Mouse (Mus musculus) liver, postnatal 0 days (tissue): ENCODE measurements around the gene Tsku. TPM values are rescaled to one million over a fixed set of nuclear protein-coding genes. Genes with fewer than 3 reads are reported as not detected.

ENCODE experiments used
- ATAC-seq: fragments of 200-750 bp; cut with Nextera tagmentation; 2 replicates; pipeline ENCODE4 v1.8.0; 2017; ENCODE audit warnings: mild to moderate bottlenecking, moderate library complexity
- DNase-seq: peaks from one replicate; pipeline ENCODE4 v3.0.0-alpha.2; 2016
- H3K27ac ChIP-seq: fragments of 300-500 bp; sonication (generic); 2 replicates; pipeline ENCODE4 v1.5.1; 2014; ENCODE audit warnings: antibody characterized with exemption, moderate library complexity, mild to moderate bottlenecking, low read depth
- H3K27me3 ChIP-seq: fragments of 300-500 bp; sonication (generic); 2 replicates; pipeline ENCODE4 v1.6.1; 2014; ENCODE audit warnings: low read length, control low read depth, mixed read lengths; ENCODE audit not compliant: insufficient read depth
- H3K36me3 ChIP-seq: fragments of 300-500 bp; sonication (generic); replicated peaks from 2 replicates; pipeline ENCODE4 v1.6.1; 2014; ENCODE audit warnings: mild to moderate bottlenecking, control low read depth, low read length, moderate library complexity, mixed read lengths; ENCODE audit not compliant: insufficient read depth
- H3K4me1 ChIP-seq: fragments of 300-500 bp; sonication (generic); 2 replicates; pipeline ENCODE4 v1.6.1; 2014; ENCODE audit warnings: antibody characterized with exemption, mild to moderate bottlenecking, control low read depth; ENCODE audit not compliant: insufficient read depth
- H3K4me2 ChIP-seq: fragments of 300-500 bp; sonication (generic); 2 replicates; pipeline ENCODE4 v1.6.1; 2014; ENCODE audit warnings: low read depth, mild to moderate bottlenecking, low read length, moderate library complexity, mixed read lengths
- H3K4me3 ChIP-seq: fragments of 300-500 bp; sonication (generic); 2 replicates; pipeline ENCODE4 v1.5.1; 2014; ENCODE audit warnings: low read depth, low read length
- H3K9ac ChIP-seq: fragments of 300-500 bp; sonication (generic); replicated peaks from 2 replicates; pipeline ENCODE4 v1.6.1; 2014; ENCODE audit warnings: mild to moderate bottlenecking, moderate library complexity
- H3K9me3 ChIP-seq: fragments of 300-500 bp; sonication (generic); 2 replicates; pipeline ENCODE4 v1.6.1; 2016; ENCODE audit warnings: mild to moderate bottlenecking, control low read depth, low read length, mixed read lengths
- CTCF ChIP-seq: sonication (generic); IDR thresholded peaks from 2 replicates; pipeline ENCODE4 v1.5.1; 2016; ENCODE audit warnings: antibody characterized with exemption, low read depth
- EP300 ChIP-seq: IDR thresholded peaks from 2 replicates; pipeline ENCODE4 v1.6.1; 2016; ENCODE audit warnings: antibody characterized with exemption, low read depth, mild to moderate bottlenecking
- WGBS: fragments of 180-500 bp; shearing (Covaris S2); extraction: QIAGEN DNeasy Blood & Tissue Kit; methylation state at CpG from one replicate; pipeline ENCODE4 v1.1.7; 2014; ENCODE audit not compliant: insufficient replicate concordance; 5-methylcytosine and 5-hydroxymethylcytosine counted together
- polyA plus RNA-seq: library from polyadenylated mRNA; unstranded; fragments of >200 nt; fragmentation: Nextera tagmentation; extraction: Ambion mirVana; gene quantifications from 2 replicates; pipeline ENCODE4 v1.2.1, GENCODE M21; 2015

Gene Tsku
- polyA plus RNA-seq, 1 experiment from 2014 or later: 18.9 TPM

DNA sequence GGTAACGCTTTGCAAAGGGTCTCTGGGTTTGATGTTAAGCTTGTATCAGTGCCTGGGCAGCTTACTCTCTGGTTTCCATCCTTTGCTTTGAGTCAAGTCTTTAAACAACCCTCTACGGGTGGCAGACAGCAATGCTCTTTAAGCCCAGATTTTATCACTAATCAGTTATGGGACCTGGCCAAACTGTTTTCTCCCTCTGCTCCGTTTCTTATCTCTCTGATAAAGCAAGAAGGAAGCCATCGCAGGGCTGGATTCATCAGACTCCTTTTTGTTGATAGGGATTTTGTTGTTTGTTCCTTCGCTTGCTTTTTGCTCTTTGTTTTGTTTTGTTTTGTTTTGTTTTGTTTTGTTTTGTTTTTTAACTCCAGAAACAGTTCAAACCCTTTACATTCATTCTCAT, 20.8 kb downstream of the Tsku start:
- TF ChIP-seq CTCF (no peak), EP300 (no peak)
- 45% methylated on average over 5 of the region's 5 CpGs for WGBS
- H3K9me3 ChIP-seq: no peaks in the 10 kb centered on the region

GRCm38 (mm10) chr7:98333987-98334386, 27.1 kb downstream of the Tsku start:
- no peak overlapping the region for H3K4me2 ChIP-seq
- no peak overlapping the region for H3K9ac ChIP-seq
- no peaks in the 10 kb centered on the region for H3K9me3 ChIP-seq
- H3K4me3 ChIP-seq: no peak overlapping the region
- ATAC-seq (no peak), DNase-seq (no peak)
- H3K4me1 ChIP-seq: peaks cover 35% of the 10 kb centered on the region
- TF ChIP-seq CTCF: no peak
- no peak for TF ChIP-seq EP300
- no peaks in the 10 kb centered on the region for H3K27me3 ChIP-seq
- H3K27ac ChIP-seq: 0 out of 2 replicates have a peak overlapping the region, but pooled peaks have one; percentile 3
- H3K36me3 ChIP-seq: no peaks in the 10 kb centered on the region
- WGBS: 26% methylated on average over 3 of the region's 3 CpGs

More for the DNA sequence above, 20.8 kb downstream of the Tsku start:
- Histone ChIP-seq H3K9ac (no peak overlapping the region), H3K4me3 (no peak overlapping the region), H3K27ac (no peak overlapping the region), H3K4me1 (peaks cover 15% of the 10 kb centered on the region), H3K27me3 (peaks cover 5% of the 10 kb centered on the region; the same call in 1 of the 2 replicates), H3K36me3 (no peaks in the 10 kb centered on the region), H3K4me2 (no peak overlapping the region)
- ATAC-seq (no peak), DNase-seq (no peak)

- H3K4me3 ChIP-seq: no peak overlapping the region
- H3K36me3 ChIP-seq: no peaks in the 10 kb centered on the region
- H3K27me3 ChIP-seq: no peaks in the 10 kb centered on the region
- H3K9me3 ChIP-seq: no peaks in the 10 kb centered on the region
- no peak for DNase-seq
- no peak for ATAC-seq
- H3K9ac ChIP-seq: no peak overlapping the region
- no peak for TF ChIP-seq EP300
- no peak for TF ChIP-seq CTCF
- H3K27ac ChIP-seq: no peak overlapping the region
- H3K4me1 ChIP-seq: peaks cover 36% of the 10 kb centered on the region
- H3K4me2 ChIP-seq: no peak overlapping the region
- 77% methylated on average over 5 of the region's 5 CpGs for WGBS
These were observed 27.6 kb downstream of the Tsku start for GRCm38 (mm10) chr7:98333507-98333906.

- H3K9ac ChIP-seq: no peak overlapping the region
- 72% methylated on average over 5 of the region's 5 CpGs for WGBS
- ATAC-seq (no peak), DNase-seq (no peak)
- H3K4me2 ChIP-seq: no peak overlapping the region
- no peak overlapping the region for H3K4me3 ChIP-seq
- no peak for TF ChIP-seq EP300
- TF ChIP-seq CTCF: no peak
- H3K36me3 ChIP-seq: no peaks in the 10 kb centered on the region
- H3K9me3 ChIP-seq: no peaks in the 10 kb centered on the region
- 0 out of 2 replicates have a peak overlapping the region, but pooled peaks have one; percentile 8 for H3K27ac ChIP-seq
- peaks cover 36% of the 10 kb centered on the region for H3K4me1 ChIP-seq
- no peaks in the 10 kb centered on the region for H3K27me3 ChIP-seq
These were observed 28.3 kb downstream of the Tsku start for GRCm38 (mm10) chr7:98332678-98333397.

GRCm38 (mm10) chr7:98331932-98332331, 29.2 kb downstream of the Tsku start:
- peaks cover 36% of the 10 kb centered on the region for H3K4me1 ChIP-seq
- TF ChIP-seq EP300: peak; percentile 17; the same call in 1 of the 2 replicates
- TF ChIP-seq CTCF: no peak
- H3K4me2 ChIP-seq: no peak overlapping the region
- no peaks in the 10 kb centered on the region for H3K9me3 ChIP-seq
- H3K4me3 ChIP-seq: no peak overlapping the region
- H3K36me3 ChIP-seq: no peaks in the 10 kb centered on the region
- no peaks in the 10 kb centered on the region for H3K27me3 ChIP-seq
- no peak for DNase-seq
- H3K9ac ChIP-seq: no peak overlapping the region
- no peak for ATAC-seq
- no peak overlapping the region for H3K27ac ChIP-seq
- 26% methylated on average over 3 of the region's 3 CpGs for WGBS

DNA sequence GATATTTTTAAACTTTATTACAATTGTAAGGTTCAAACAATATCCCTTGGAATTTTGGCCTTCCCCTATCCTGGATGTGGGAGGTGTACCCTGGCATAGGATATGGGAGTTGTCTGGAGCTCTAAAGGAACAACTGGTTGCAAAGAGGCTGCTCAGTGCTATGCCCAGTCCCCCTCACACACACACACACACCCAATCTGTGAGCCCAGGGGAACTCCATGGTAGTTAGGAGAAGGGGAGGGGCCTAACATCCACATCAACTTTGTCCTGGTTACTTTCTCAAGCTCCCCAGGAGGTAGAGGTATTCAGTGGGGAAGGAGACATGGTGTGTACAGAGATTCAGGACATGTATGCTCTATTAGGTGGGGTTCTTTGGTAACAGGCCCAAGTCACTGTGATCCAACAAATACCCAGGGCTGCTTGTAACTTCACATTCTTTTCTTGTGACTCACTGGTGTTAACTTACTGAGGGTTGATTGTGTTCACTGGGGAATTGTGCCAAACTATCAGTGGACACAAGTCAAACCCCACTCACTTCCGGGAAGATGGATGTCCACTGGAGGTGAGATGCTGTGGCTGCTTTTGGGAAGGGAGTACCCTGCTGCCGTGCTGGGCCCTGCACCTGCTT, 30.6 kb downstream of the Tsku start:
- TF ChIP-seq EP300: no peak
- no peak for TF ChIP-seq CTCF
- H3K4me3 ChIP-seq: no peak overlapping the region
- no peaks in the 10 kb centered on the region for H3K9me3 ChIP-seq
- peaks cover 36% of the 10 kb centered on the region for H3K4me1 ChIP-seq
- H3K27me3 ChIP-seq: no peaks in the 10 kb centered on the region
- H3K27ac ChIP-seq: peak overlapping the region; percentile 35
- peak overlapping the region; percentile 27; the same call in 1 of the 2 replicates for H3K4me2 ChIP-seq
- no peak overlapping the region for H3K9ac ChIP-seq
- DNase-seq (no peak), ATAC-seq (peak; percentile 61)
- WGBS: 72% methylated on average over 2 of the region's 2 CpGs
- no peaks in the 10 kb centered on the region for H3K36me3 ChIP-seq
